Mouse (Mus musculus) cerebellum, adult 2 months (tissue): ENCODE results near the gene Amdhd2.

Experiments
- CTCF ChIP-seq: fragments of 200-500 bp; IDR thresholded peaks from 2 replicates; pipeline ENCODE4 v1.5.1; 2011; ENCODE audit warnings: low read depth, mild to moderate bottlenecking, control low read depth, low read length, moderate library complexity, borderline replicate concordance; ENCODE audit not compliant: insufficient read depth
- POLR2A ChIP-seq: fragments of 200-500 bp; IDR thresholded peaks from 2 replicates; pipeline ENCODE4 v1.6.1; 2011; ENCODE audit warnings: low read length, control low read depth, borderline replicate concordance; ENCODE audit not compliant: insufficient read depth

- no peak for TF ChIP-seq CTCF
- no peak for TF ChIP-seq POLR2A
Observed at GRCm38 (mm10) chr17:24174259-24174658, 10.7 kb upstream of the Amdhd2 start.
